Mouse (Mus musculus): ENCODE data around the gene Clrn3.
"Not testable (repeated sequence)": the region's sequence is repeated elsewhere in the genome, so short reads cannot be mapped to it uniquely, and the experiment has no call there.

Gene Clrn3

GRCm38 (mm10) chr7:135535908-135536307, 7.5 kb upstream of the Clrn3 start:
- in situ Hi-C loops (cut with MboI), result no loop called here

- in situ Hi-C loops (cut with MboI), result no loop called here
Measured at GRCm38 (mm10) chr7:135534548-135535189, 6.2 kb upstream of the Clrn3 start.

- in situ Hi-C loops (cut with MboI), result no loop called here
Measured at GRCm38 (mm10) chr7:135529068-135529467, 614 bp upstream of the Clrn3 start.

GRCm38 (mm10) chr7:135527169-135527568, 1.3 kb downstream of the Clrn3 start:
- in situ Hi-C loops (cut with MboI), result no loop called here

- in situ Hi-C loops (cut with MboI), result no loop called here
Measured at GRCm38 (mm10) chr7:135526574-135527152, 1.8 kb downstream of the Clrn3 start.

- in situ Hi-C loops (cut with MboI), result no loop called here
Measured at GRCm38 (mm10) chr7:135524424-135524967, 4.0 kb downstream of the Clrn3 start.

- in situ Hi-C loops (cut with MboI), result no loop called here
Measured at GRCm38 (mm10) chr7:135523981-135524380, 4.5 kb downstream of the Clrn3 start.

- in situ Hi-C loops (cut with MboI), result no loop called here
Measured at GRCm38 (mm10) chr7:135521755-135522512, 6.5 kb downstream of the Clrn3 start.

GRCm38 (mm10) chr7:135520241-135520640, 8.2 kb downstream of the Clrn3 start:
- in situ Hi-C loops (cut with MboI), result no loop called here

- in situ Hi-C loops (cut with MboI), result no loop called here
Measured at GRCm38 (mm10) chr7:135517191-135517590, 11.3 kb downstream of the Clrn3 start.

- in situ Hi-C loops (cut with MboI), result no loop called here
Measured at GRCm38 (mm10) chr7:135511723-135512122, 16.7 kb downstream of the Clrn3 start.

GRCm38 (mm10) chr7:135510431-135510830, 18.0 kb downstream of the Clrn3 start:
- in situ Hi-C loops (cut with MboI), result no loop called here

GRCm38 (mm10) chr7:135509272-135509671, 19.2 kb downstream of the Clrn3 start:
- in situ Hi-C loops (cut with MboI), result no loop called here

- in situ Hi-C loops (cut with MboI), result no loop called here
Measured at GRCm38 (mm10) chr7:135508602-135509001, 19.9 kb downstream of the Clrn3 start.

- in situ Hi-C loops (cut with MboI), result not testable (repeated sequence)
Measured at GRCm38 (mm10) chr7:135506506-135506905, 21.9 kb downstream of the Clrn3 start.

- in situ Hi-C loops (cut with MboI), result no loop called here
Measured at GRCm38 (mm10) chr7:135499403-135499802, 29.1 kb downstream of the Clrn3 start.

GRCm38 (mm10) chr7:135498565-135499186, 29.8 kb downstream of the Clrn3 start:
- in situ Hi-C loops (cut with MboI), result no loop called here

- in situ Hi-C loops (cut with MboI), result no loop called here
Measured at GRCm38 (mm10) chr7:135495303-135495702, 33.2 kb downstream of the Clrn3 start.

GRCm38 (mm10) chr7:135490500-135490886, 38.0 kb downstream of the Clrn3 start:
- in situ Hi-C loops (cut with MboI), result no loop called here

- in situ Hi-C loops (cut with MboI), result no loop called here
Measured at GRCm38 (mm10) chr7:135489724-135490499, 38.5 kb downstream of the Clrn3 start.

GRCm38 (mm10) chr7:135488214-135488810, 40.1 kb downstream of the Clrn3 start:
- in situ Hi-C loops (cut with MboI), result no loop called here
